Mouse (Mus musculus): Measurements from ENCODE around the gene Fam229b. TPM values are rescaled to one million over a fixed set of nuclear protein-coding genes. Genes with fewer than 3 reads are reported as not detected.

Fam229b gene
- polyA plus RNA-seq, 1 experiment from 2014 or later: 36.1 TPM

- Histone ChIP-seq H3K4me1 (ENCODE audit: control insufficient read depth, insufficient read depth, low read length) (peaks cover 2% of the 10 kb centered on the region; the same call in 1 of the 2 replicates), H3K27ac (ENCODE audit: low read length) (no peak overlapping the region), H3K4me2 (ENCODE audit: low read length) (no peak overlapping the region), H3K9me3 (replicated peaks; ENCODE audit: control insufficient read depth, low read length, poor library complexity, severe bottlenecking) (no peaks in the 10 kb centered on the region; the same call in 1 of the 2 replicates), H3K27me3 (ENCODE audit: control insufficient read depth, insufficient read depth, low read depth, low read length) (no peaks in the 10 kb centered on the region), H3K4me3 (ENCODE audit: low read depth, low read length) (no peak overlapping the region), H3K9ac (ENCODE audit: low read depth, low read length) (no peak overlapping the region), H3K36me3 (ENCODE audit: control insufficient read depth, insufficient read depth, low read length) (no peaks in the 10 kb centered on the region)
- ATAC-seq: no peak
- 44% methylated on average over 3 of the region's 3 CpGs for WGBS
These were observed 27.3 kb downstream of the Fam229b start for GRCm38 (mm10) chr10:39106413-39106812.

- no peak overlapping the region for H3K27ac ChIP-seq (ENCODE audit: low read length)
- no peaks in the 10 kb centered on the region for H3K27me3 ChIP-seq (ENCODE audit: control insufficient read depth, insufficient read depth, low read depth, low read length)
- peak; percentile 63; the same call in 1 of the 2 replicates for ATAC-seq
- H3K9ac ChIP-seq (ENCODE audit: low read depth, low read length): no peak overlapping the region
- 94% methylated on average over 8 of the region's 8 CpGs for WGBS
- no peaks in the 10 kb centered on the region for H3K9me3 ChIP-seq (replicated peaks; ENCODE audit: control insufficient read depth, low read length, poor library complexity, severe bottlenecking)
- H3K36me3 ChIP-seq (ENCODE audit: control insufficient read depth, insufficient read depth, low read length): no peaks in the 10 kb centered on the region
- H3K4me2 ChIP-seq (ENCODE audit: low read length): no peak overlapping the region
- peaks cover 2% of the 10 kb centered on the region; the same call in 1 of the 2 replicates for H3K4me1 ChIP-seq (ENCODE audit: control insufficient read depth, insufficient read depth, low read length)
- no peak overlapping the region for H3K4me3 ChIP-seq (ENCODE audit: low read depth, low read length)
These were observed 28.8 kb downstream of the Fam229b start for GRCm38 (mm10) chr10:39104803-39105449.

GRCm38 (mm10) chr10:39098746-39099145 lies 35.0 kb downstream of the Fam229b start:
- Histone ChIP-seq H3K27me3 (ENCODE audit: control insufficient read depth, insufficient read depth, low read depth, low read length) (no peaks in the 10 kb centered on the region), H3K4me1 (ENCODE audit: control insufficient read depth, insufficient read depth, low read length) (no peaks in the 10 kb centered on the region), H3K9me3 (replicated peaks; ENCODE audit: control insufficient read depth, low read length, poor library complexity, severe bottlenecking) (no peaks in the 10 kb centered on the region), H3K36me3 (ENCODE audit: control insufficient read depth, insufficient read depth, low read length) (no peaks in the 10 kb centered on the region), H3K27ac (ENCODE audit: low read length) (no peak overlapping the region), H3K9ac (ENCODE audit: low read depth, low read length) (no peak overlapping the region), H3K4me3 (ENCODE audit: low read depth, low read length) (no peak overlapping the region), H3K4me2 (ENCODE audit: low read length) (no peak overlapping the region)
- no peak for ATAC-seq
- WGBS: 93% methylated on average over 10 of the region's 10 CpGs

- Histone ChIP-seq H3K27ac (ENCODE audit: low read length) (no peak overlapping the region), H3K27me3 (ENCODE audit: control insufficient read depth, insufficient read depth, low read depth, low read length) (no peaks in the 10 kb centered on the region), H3K4me1 (ENCODE audit: control insufficient read depth, insufficient read depth, low read length) (no peaks in the 10 kb centered on the region), H3K4me3 (ENCODE audit: low read depth, low read length) (no peak overlapping the region), H3K9me3 (replicated peaks; ENCODE audit: control insufficient read depth, low read length, poor library complexity, severe bottlenecking) (no peaks in the 10 kb centered on the region), H3K36me3 (ENCODE audit: control insufficient read depth, insufficient read depth, low read length) (no peaks in the 10 kb centered on the region), H3K4me2 (ENCODE audit: low read length) (no peak overlapping the region), H3K9ac (ENCODE audit: low read depth, low read length) (no peak overlapping the region)
- 83% methylated on average over 9 of the region's 9 CpGs for WGBS
- no peak for ATAC-seq
These were observed 36.7 kb downstream of the Fam229b start for GRCm38 (mm10) chr10:39096981-39097380.

- no peak for ATAC-seq
- Histone ChIP-seq H3K9me3 (replicated peaks; ENCODE audit: control insufficient read depth, low read length, poor library complexity, severe bottlenecking) (no peaks in the 10 kb centered on the region), H3K27me3 (ENCODE audit: control insufficient read depth, insufficient read depth, low read depth, low read length) (no peaks in the 10 kb centered on the region), H3K4me3 (ENCODE audit: low read depth, low read length) (no peak overlapping the region), H3K9ac (ENCODE audit: low read depth, low read length) (no peak overlapping the region), H3K36me3 (ENCODE audit: control insufficient read depth, insufficient read depth, low read length) (no peaks in the 10 kb centered on the region), H3K4me2 (ENCODE audit: low read length) (no peak overlapping the region), H3K4me1 (ENCODE audit: control insufficient read depth, insufficient read depth, low read length) (no peaks in the 10 kb centered on the region), H3K27ac (ENCODE audit: low read length) (no peak overlapping the region)
- WGBS: 87% methylated on average over 4 of the region's 4 CpGs
These were observed 61.7 kb downstream of the Fam229b start for GRCm38 (mm10) chr10:39072048-39072447.

Other genes with a start within 250 kb of the Fam229b start
- gene Lama4, start 168.4 kb downstream of the Fam229b start, polyA plus RNA-seq (2015; fragmentation: Nextera tagmentation; extraction: Ambion mirVana): 15.9 and 20.2 TPM in 2 replicates
- gene Tube1, start 62 bp upstream of the Fam229b start, polyA plus RNA-seq (2015; fragmentation: Nextera tagmentation; extraction: Ambion mirVana): 7.1 and 7.8 TPM in 2 replicates
- gene Ccn6, start 29.9 kb upstream of the Fam229b start, polyA plus RNA-seq (2015; fragmentation: Nextera tagmentation; extraction: Ambion mirVana): 0.30 and 0.46 TPM in 2 replicates
- 71.2 and 71.3 TPM in 2 replicates for gene Fyn, start 234.9 kb upstream of the Fam229b start, polyA plus RNA-seq (2015; fragmentation: Nextera tagmentation; extraction: Ambion mirVana)